Mouse (Mus musculus): Measurements from ENCODE around the gene Flii. TPM values are rescaled to one million over a fixed set of nuclear protein-coding genes. Genes with fewer than 3 reads are reported as not detected.

Flii gene
- polyA plus RNA-seq, 1 experiment, result 350 TPM

GRCm38 (mm10) chr11:60769322-60769721, 42.3 kb upstream of the Flii start:
- H3K27ac ChIP-seq (ENCODE audit: insufficient read depth, low read depth, low read length), result no peak overlapping the region
- no peak for TF ChIP-seq CTCF (IDR thresholded peaks at IDR 0.05; ENCODE audit: extremely low read depth, insufficient read length, insufficient replicate concordance, low read depth, low read length)
- no peak for TF ChIP-seq POLR2A (IDR thresholded peaks at IDR 0.05; ENCODE audit: low read depth, low read length)
- no peak overlapping the region for H3K4me3 ChIP-seq (ENCODE audit: low read depth, low read length)
- no peaks in the 10 kb centered on the region for H3K36me3 ChIP-seq (ENCODE audit: control insufficient read depth, insufficient read depth, low read length)
- H3K27me3 ChIP-seq (ENCODE audit: control insufficient read depth, insufficient read depth, low read length), result no peaks in the 10 kb centered on the region
- no peaks in the 10 kb centered on the region for H3K4me1 ChIP-seq (ENCODE audit: control insufficient read depth, insufficient read depth, insufficient read length, low read length)
- 72% methylated on average over 2 of the region's 2 CpGs for WGBS

- Histone ChIP-seq H3K4me1 (ENCODE audit: control insufficient read depth, insufficient read depth, insufficient read length, low read length) (peaks cover 1% of the 10 kb centered on the region; the same call in 1 of the 2 replicates), H3K27ac (ENCODE audit: insufficient read depth, low read depth, low read length) (no peak overlapping the region), H3K27me3 (ENCODE audit: control insufficient read depth, insufficient read depth, low read length) (no peaks in the 10 kb centered on the region), H3K4me3 (ENCODE audit: low read depth, low read length) (no peak overlapping the region), H3K36me3 (ENCODE audit: control insufficient read depth, insufficient read depth, low read length) (peaks cover 4% of the 10 kb centered on the region; the same call in 1 of the 2 replicates)
- 89% methylated on average over 4 of the region's 4 CpGs for WGBS
- TF ChIP-seq POLR2A (IDR thresholded peaks at IDR 0.05; ENCODE audit: low read depth, low read length) (no peak), CTCF (IDR thresholded peaks at IDR 0.05; ENCODE audit: extremely low read depth, insufficient read length, insufficient replicate concordance, low read depth, low read length) (no peak)
Measured at GRCm38 (mm10) chr11:60766969-60767368, 39.9 kb upstream of the Flii start.

GRCm38 (mm10) chr11:60761681-60762080, 34.6 kb upstream of the Flii start:
- Histone ChIP-seq H3K27me3 (ENCODE audit: control insufficient read depth, insufficient read depth, low read length) (no peaks in the 10 kb centered on the region), H3K4me3 (ENCODE audit: low read depth, low read length) (no peak overlapping the region), H3K4me1 (ENCODE audit: control insufficient read depth, insufficient read depth, insufficient read length, low read length) (peaks cover 1% of the 10 kb centered on the region; the same call in 1 of the 2 replicates), H3K36me3 (ENCODE audit: control insufficient read depth, insufficient read depth, low read length) (peaks cover 25% of the 10 kb centered on the region), H3K27ac (ENCODE audit: insufficient read depth, low read depth, low read length) (no peak overlapping the region)
- TF ChIP-seq POLR2A (IDR thresholded peaks at IDR 0.05; ENCODE audit: low read depth, low read length) (no peak), CTCF (IDR thresholded peaks at IDR 0.05; ENCODE audit: extremely low read depth, insufficient read length, insufficient replicate concordance, low read depth, low read length) (no peak)
- WGBS, result 88% methylated on average over 3 of the region's 3 CpGs

- no peaks in the 10 kb centered on the region for H3K27me3 ChIP-seq (ENCODE audit: control insufficient read depth, insufficient read depth, low read length)
- H3K27ac ChIP-seq (ENCODE audit: insufficient read depth, low read depth, low read length), result no peak overlapping the region
- no peaks in the 10 kb centered on the region for H3K4me1 ChIP-seq (ENCODE audit: control insufficient read depth, insufficient read depth, insufficient read length, low read length)
- 89% methylated on average over 7 of the region's 7 CpGs for WGBS
- H3K36me3 ChIP-seq (ENCODE audit: control insufficient read depth, insufficient read depth, low read length), result peaks cover 46% of the 10 kb centered on the region
- H3K4me3 ChIP-seq (ENCODE audit: low read depth, low read length), result no peak overlapping the region
- TF ChIP-seq CTCF (IDR thresholded peaks at IDR 0.05; ENCODE audit: extremely low read depth, insufficient read length, insufficient replicate concordance, low read depth, low read length) (no peak), POLR2A (IDR thresholded peaks at IDR 0.05; ENCODE audit: low read depth, low read length) (no peak)
Measured at GRCm38 (mm10) chr11:60755570-60755969, 28.5 kb upstream of the Flii start.

- Histone ChIP-seq H3K27ac (ENCODE audit: insufficient read depth, low read depth, low read length) (no peak overlapping the region), H3K4me3 (ENCODE audit: low read depth, low read length) (no peak overlapping the region), H3K27me3 (ENCODE audit: control insufficient read depth, insufficient read depth, low read length) (no peaks in the 10 kb centered on the region), H3K36me3 (ENCODE audit: control insufficient read depth, insufficient read depth, low read length) (peaks cover 22% of the 10 kb centered on the region), H3K4me1 (ENCODE audit: control insufficient read depth, insufficient read depth, insufficient read length, low read length) (no peaks in the 10 kb centered on the region)
- TF ChIP-seq CTCF (IDR thresholded peaks at IDR 0.05; ENCODE audit: extremely low read depth, insufficient read length, insufficient replicate concordance, low read depth, low read length) (no peak), POLR2A (IDR thresholded peaks at IDR 0.05; ENCODE audit: low read depth, low read length) (no peak)
- WGBS, result 56% methylated on average over 3 of the region's 3 CpGs
Measured at GRCm38 (mm10) chr11:60740321-60740720, 13.3 kb upstream of the Flii start.

GRCm38 (mm10) chr11:60737450-60737849, 10.4 kb upstream of the Flii start:
- Histone ChIP-seq H3K27ac (ENCODE audit: insufficient read depth, low read depth, low read length) (no peak overlapping the region), H3K36me3 (ENCODE audit: control insufficient read depth, insufficient read depth, low read length) (peaks cover 19% of the 10 kb centered on the region), H3K4me1 (ENCODE audit: control insufficient read depth, insufficient read depth, insufficient read length, low read length) (no peaks in the 10 kb centered on the region), H3K27me3 (ENCODE audit: control insufficient read depth, insufficient read depth, low read length) (no peaks in the 10 kb centered on the region), H3K4me3 (ENCODE audit: low read depth, low read length) (no peak overlapping the region)
- no peak for TF ChIP-seq CTCF (IDR thresholded peaks at IDR 0.05; ENCODE audit: extremely low read depth, insufficient read length, insufficient replicate concordance, low read depth, low read length)
- TF ChIP-seq POLR2A (IDR thresholded peaks at IDR 0.05; ENCODE audit: low read depth, low read length), result no peak

GRCm38 (mm10) chr11:60736491-60736890, 9.4 kb upstream of the Flii start:
- Histone ChIP-seq H3K27me3 (ENCODE audit: control insufficient read depth, insufficient read depth, low read length) (no peaks in the 10 kb centered on the region), H3K4me3 (ENCODE audit: low read depth, low read length) (no peak overlapping the region), H3K27ac (ENCODE audit: insufficient read depth, low read depth, low read length) (no peak overlapping the region), H3K36me3 (ENCODE audit: control insufficient read depth, insufficient read depth, low read length) (peaks cover 15% of the 10 kb centered on the region), H3K4me1 (ENCODE audit: control insufficient read depth, insufficient read depth, insufficient read length, low read length) (no peaks in the 10 kb centered on the region)
- 87% methylated on average over 3 of the region's 3 CpGs for WGBS
- no peak for TF ChIP-seq POLR2A (IDR thresholded peaks at IDR 0.05; ENCODE audit: low read depth, low read length)
- no peak for TF ChIP-seq CTCF (IDR thresholded peaks at IDR 0.05; ENCODE audit: extremely low read depth, insufficient read length, insufficient replicate concordance, low read depth, low read length)

Measured in small intestine, adult 2 months (tissue).